Mouse (Mus musculus): ENCODE results near the gene Slc16a10.

DNA sequence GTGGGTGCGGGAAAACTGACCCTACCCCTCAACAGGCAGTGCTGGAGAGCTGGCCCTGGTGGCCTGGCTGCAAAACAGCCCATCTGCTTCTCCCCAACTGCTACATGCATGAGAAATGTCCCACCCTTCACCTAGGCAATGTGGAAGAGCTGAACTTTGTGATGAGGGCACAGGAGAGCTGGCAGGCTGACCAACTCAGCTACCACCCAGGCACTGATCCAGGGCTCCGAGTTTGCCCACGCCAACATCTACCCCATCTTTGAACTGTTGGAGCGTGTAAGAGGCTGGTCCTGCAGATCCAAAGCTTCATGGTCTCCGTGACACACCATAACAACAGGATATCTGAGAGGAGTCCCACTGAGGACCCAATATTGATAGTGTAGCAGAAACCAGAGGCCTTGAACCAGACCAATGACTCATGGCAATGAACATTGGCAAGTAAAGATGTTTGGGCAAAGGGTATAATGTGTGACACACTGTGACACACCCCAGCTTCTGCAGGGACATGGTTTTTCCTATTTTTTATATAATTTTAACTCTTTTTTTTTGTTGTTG is 19.7 kb upstream of the Slc16a10 start:
- TF ChIP-seq CTCF (IDR thresholded peaks at IDR 0.05) (no peak), EP300 (IDR thresholded peaks at IDR 0.05) (no peak)
